Mouse (Mus musculus) CD4-positive, CD25-positive, alpha-beta regulatory T cell, adult 2 months (primary cell): Measurements from ENCODE around the gene Plcb3.
A peak's percentile ranks its signal among the peaks of the same experiment; 100 is the strongest.

ENCODE experiments used
- DNase-seq: peaks from one replicate; pipeline ENCODE4 v3.0.0-alpha.2; 2012; ENCODE audit warnings: low read depth, low spot score

Plcb3 gene

GRCm38 (mm10) chr19:6940396-6941351 is 35.6 kb downstream of the Plcb3 start:
- no peak for DNase-seq

- DNase-seq, result no peak
Observed at GRCm38 (mm10) chr19:6939106-6940002, 36.9 kb downstream of the Plcb3 start.

- no peak for DNase-seq
Observed at GRCm38 (mm10) chr19:6937541-6938465, 38.5 kb downstream of the Plcb3 start.

- DNase-seq, result peak; percentile 61
Observed at GRCm38 (mm10) chr19:6936299-6936698, 40.0 kb downstream of the Plcb3 start.

GRCm38 (mm10) chr19:6934195-6934977 is 41.9 kb downstream of the Plcb3 start, which contains the start of gene Kcnk4:
Kcnk4 (minus strand) TSS chr19:6934515.
- no peak for DNase-seq

GRCm38 (mm10) chr19:6933436-6934194 is 42.7 kb downstream of the Plcb3 start:
- peak; percentile 40 for DNase-seq

GRCm38 (mm10) chr19:6933102-6933435 is 43.2 kb downstream of the Plcb3 start:
- no peak for DNase-seq

GRCm38 (mm10) chr19:6932018-6932417 is 44.3 kb downstream of the Plcb3 start:
- DNase-seq, result no peak

GRCm38 (mm10) chr19:6931002-6931401 is 45.3 kb downstream of the Plcb3 start:
- no peak for DNase-seq

GRCm38 (mm10) chr19:6928080-6928479 is 48.2 kb downstream of the Plcb3 start:
- DNase-seq, result no peak

- DNase-seq, result peak; percentile 58
Observed at GRCm38 (mm10) chr19:6926559-6927255, 49.6 kb downstream of the Plcb3 start.

GRCm38 (mm10) chr19:6925611-6926329 is 50.5 kb downstream of the Plcb3 start:
- DNase-seq, result no peak

GRCm38 (mm10) chr19:6925307-6925573 is 51.0 kb downstream of the Plcb3 start, which contains the start of gene Catsperz:
Catsperz (minus strand) TSS chr19:6925380.
- no peak for DNase-seq

GRCm38 (mm10) chr19:6924461-6925306 is 51.6 kb downstream of the Plcb3 start:
- DNase-seq, result peak; percentile 87

GRCm38 (mm10) chr19:6922901-6923735 is 53.2 kb downstream of the Plcb3 start:
- no peak for DNase-seq

GRCm38 (mm10) chr19:6921647-6922567 is 54.4 kb downstream of the Plcb3 start, which contains the start of gene Esrra:
Esrra (minus strand) TSS chr19:6921813.
- peak; percentile 100 for DNase-seq
